ENCODE assay signal across 11 mouse cellular contexts in the genomic region with DNA sequence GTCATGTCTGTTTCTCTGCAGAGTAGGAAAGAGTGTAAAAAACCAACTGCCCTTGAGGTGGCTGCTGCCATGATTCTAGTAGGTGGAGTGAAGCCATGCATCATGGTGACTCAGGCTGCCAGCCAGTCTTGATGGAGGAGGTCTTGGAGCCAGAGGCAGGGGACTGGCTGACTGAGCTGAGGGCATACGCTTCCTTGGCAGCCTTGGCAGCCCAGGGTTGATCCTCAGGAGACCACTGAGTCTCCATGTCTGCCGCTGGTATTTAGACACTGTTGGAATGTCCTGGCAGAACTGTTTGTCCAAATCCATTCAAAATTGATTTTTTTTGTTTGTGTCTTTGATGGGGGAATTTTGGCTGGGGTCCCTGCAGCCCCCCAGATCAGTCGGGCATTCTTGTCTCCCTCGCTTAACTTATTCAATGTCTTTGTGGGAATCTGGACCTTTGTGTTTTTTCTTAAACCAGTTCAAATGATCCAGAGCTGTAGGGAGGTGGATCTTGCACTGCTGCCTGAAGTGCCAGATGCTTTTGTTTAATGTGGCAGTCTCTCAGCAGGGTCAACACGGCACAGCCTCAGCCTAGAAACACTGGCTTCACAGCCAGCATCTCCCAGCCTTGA.
DNase-seq lines count a peak whose midpoint lies in the region; ATAC-seq lines count a peak whose summit lies in the region.
"Had no signal": no experiment of that assay in that cellular context is flagged by ENCODE, and none has a peak within 500 bp of the region (broad histone marks: within the 10 kb centered on the region; RNA-seq: fewer than 3 reads in every experiment).

No protein-coding gene starts in this region.

- H3K4me3 ChIP-seq in limb, embryonic 15.5 days = no peak overlapping the region
- H3K4me3 ChIP-seq: erythroblast, embryonic 14.5 days; midbrain, embryonic 12.5 days had no signal

- H3K9ac ChIP-seq in limb, embryonic 15.5 days = no peak overlapping the region
- H3K9ac ChIP-seq: midbrain, embryonic 12.5 days had no signal

- 0 out of 2 replicates have a peak, but pooled peaks have one; percentile 44 for ATAC-seq in limb, embryonic 15.5 days (ENCODE audit: insufficient number of reproducible peaks, low FRiP score, low TSS enrichment, low read depth)

- H3K4me2 ChIP-seq in limb, embryonic 15.5 days = no peak overlapping the region
- H3K4me2 ChIP-seq: midbrain, embryonic 12.5 days had no signal

- no peaks in the 10 kb centered on the region for H3K36me3 ChIP-seq in limb, embryonic 15.5 days
- H3K36me3 ChIP-seq: midbrain, embryonic 12.5 days had no signal

- H3K4me1 ChIP-seq in limb, embryonic 15.5 days = 0 out of 2 replicates have a peak, but pooled peaks cover 7% of the 10 kb centered on the region

- 49% methylated on average over 5 of the region's 5 CpGs for WGBS in limb, embryonic 15.5 days

- H3K27me3 ChIP-seq in limb, embryonic 15.5 days = no peaks in the 10 kb centered on the region
- H3K27me3 ChIP-seq: midbrain, embryonic 12.5 days had no signal

- DNase-seq in cerebellum, adult 9-11 months = peak; percentile 21
- no peak for DNase-seq in cerebellum, adult 11 months
- peak; percentile 9 to 37 for DNase-seq in kidney, postnatal 25 days
- no peak for DNase-seq in kidney, postnatal 4 days
- DNase-seq in adrenal gland, postnatal 36 days = peak; percentile 59
- no peak for DNase-seq in T-cell, adult 2 months (ENCODE audit: low spot score)
- no peak for DNase-seq in liver

- no peaks in the 10 kb centered on the region for H3K9me3 ChIP-seq in limb, embryonic 15.5 days
- H3K9me3 ChIP-seq: midbrain, embryonic 12.5 days had no signal

- 0 out of 2 replicates have a peak overlapping the region, but pooled peaks have one; percentile 27 for H3K27ac ChIP-seq in limb, embryonic 15.5 days
- H3K27ac ChIP-seq: kidney, postnatal 0 days; midbrain, embryonic 12.5 days had no signal

Comparison
In these comparisons a context has a peak if more than half of its experiments do, and no peak if none do; other contexts are left out.
1. DNase-seq: peak in cerebellum, adult 9-11 months (single experiment), kidney, postnatal 25 days (2 of 2) and adrenal gland, postnatal 36 days (2 of 2); none in cerebellum, adult 11 months (single experiment), kidney, postnatal 4 days (0 of 2), T-cell, adult 2 months (single experiment) and liver (single experiment).